Mouse (Mus musculus) liver, embryonic 13.5 days (tissue): ENCODE measurements at regions not wholly inside any gene's neighbourhood (a gene's known extent, or its start where the extent isn't known, plus 50 kb on each side); places are given as distances from the start of the nearest gene placed in this dataset.

Experiments used
- ATAC-seq: fragments of 200-750 bp; cut with Nextera tagmentation; 2 replicates; pipeline ENCODE4 v1.8.0; 2017; ENCODE audit warnings: low read depth, mild to moderate bottlenecking, moderate number of reproducible peaks, moderate library complexity
- DNase-seq: peaks from one replicate; pipeline ENCODE4 v3.0.0; 2022
- H3K27ac ChIP-seq: fragments of 300-500 bp; sonication (generic); 2 replicates; pipeline ENCODE4 v1.5.1; 2015; ENCODE audit warnings: moderate library complexity, mild to moderate bottlenecking, inconsistent platforms
- H3K27me3 ChIP-seq: fragments of 300-500 bp; sonication (generic); 2 replicates; pipeline ENCODE4 v1.6.1; 2015; ENCODE audit warnings: mild to moderate bottlenecking, inconsistent platforms
- H3K36me3 ChIP-seq: fragments of 300-500 bp; sonication (generic); 2 replicates; pipeline ENCODE4 v1.6.1; 2015; ENCODE audit warnings: mild to moderate bottlenecking, inconsistent platforms
- H3K4me1 ChIP-seq: fragments of 300-500 bp; sonication (generic); replicated peaks from 2 replicates; pipeline ENCODE4 v1.6.1; 2015; ENCODE audit warnings: inconsistent platforms
- H3K4me2 ChIP-seq: fragments of 300-500 bp; sonication (generic); 2 replicates; pipeline ENCODE4 v1.6.1; 2015; ENCODE audit warnings: inconsistent platforms, mild to moderate bottlenecking, moderate library complexity
- H3K4me3 ChIP-seq: fragments of 300-500 bp; sonication (generic); replicated peaks from 2 replicates; pipeline ENCODE4 v1.5.1; 2015; ENCODE audit warnings: mild to moderate bottlenecking, inconsistent platforms
- H3K9ac ChIP-seq: fragments of 300-500 bp; sonication (generic); 2 replicates; pipeline ENCODE4 v1.6.1; 2015; ENCODE audit warnings: mild to moderate bottlenecking, inconsistent platforms
- H3K9me3 ChIP-seq: fragments of 300-500 bp; sonication (generic); replicated peaks from 2 replicates; pipeline ENCODE4 v1.6.1; 2016; ENCODE audit warnings: inconsistent platforms
- WGBS: fragments of 180-500 bp; shearing (Covaris S2); methylation state at CpG from one replicate; pipeline ENCODE4 v1.1.7; 2015; ENCODE audit not compliant: insufficient replicate concordance; 5-methylcytosine and 5-hydroxymethylcytosine counted together

DNA sequence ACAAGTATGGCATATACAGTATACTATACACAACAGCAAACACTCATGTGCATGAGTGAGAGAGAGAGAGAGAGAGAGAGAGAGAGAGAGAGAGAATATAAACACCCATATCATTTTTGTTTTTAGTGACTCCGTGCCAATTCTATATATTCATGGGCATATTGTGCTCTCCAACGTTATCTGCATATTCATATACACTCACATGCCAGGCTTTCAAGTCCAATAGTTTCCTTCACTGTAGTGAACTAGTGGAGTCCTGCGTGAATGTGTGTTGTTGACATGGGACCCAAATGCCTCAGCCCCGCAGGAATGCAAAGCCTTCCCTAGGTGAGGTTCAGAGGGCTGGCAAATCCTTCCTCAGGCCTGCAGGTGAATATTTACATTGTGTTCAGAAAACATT lies 53.4 kb upstream of the Nab1 start:
- H3K4me2 ChIP-seq, result no peak overlapping the region
- H3K36me3 ChIP-seq, result no peaks in the 10 kb centered on the region
- no peak for ATAC-seq
- H3K4me1 ChIP-seq, result no peaks in the 10 kb centered on the region
- DNase-seq, result no peak
- no peak overlapping the region for H3K4me3 ChIP-seq
- H3K9ac ChIP-seq, result no peak overlapping the region
- no peaks in the 10 kb centered on the region for H3K27me3 ChIP-seq
- H3K9me3 ChIP-seq, result no peaks in the 10 kb centered on the region
- no peak overlapping the region for H3K27ac ChIP-seq
- 65% methylated on average over 4 of the region's 4 CpGs for WGBS

DNA sequence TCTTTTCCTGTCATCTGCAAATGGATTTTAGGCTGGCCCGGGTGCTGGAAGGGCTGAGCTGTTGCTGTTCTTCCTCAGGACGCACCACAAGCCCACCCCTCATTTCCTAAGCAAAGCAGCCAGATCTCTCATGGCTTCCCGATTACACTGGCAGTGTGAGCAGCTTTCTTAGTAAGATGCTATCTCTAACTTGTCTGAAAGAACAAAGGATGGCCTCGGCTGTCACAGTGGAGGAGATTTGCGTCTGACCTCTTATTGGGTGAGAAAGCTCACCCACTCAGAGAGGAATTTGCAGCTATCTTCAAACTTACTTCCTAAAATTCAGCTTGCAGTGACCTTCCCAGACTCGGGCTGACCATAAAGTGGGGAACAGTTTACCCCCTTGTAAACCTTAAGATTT lies 64.7 kb upstream of the Nemp2 start:
- Histone ChIP-seq H3K4me2 (no peak overlapping the region), H3K27me3 (no peaks in the 10 kb centered on the region), H3K4me3 (no peak overlapping the region), H3K9me3 (no peaks in the 10 kb centered on the region), H3K27ac (no peak overlapping the region), H3K4me1 (no peaks in the 10 kb centered on the region), H3K9ac (no peak overlapping the region), H3K36me3 (no peaks in the 10 kb centered on the region)
- no peak for DNase-seq
- WGBS, result 11% methylated on average over 6 of the region's 6 CpGs
- no peak for ATAC-seq

DNA sequence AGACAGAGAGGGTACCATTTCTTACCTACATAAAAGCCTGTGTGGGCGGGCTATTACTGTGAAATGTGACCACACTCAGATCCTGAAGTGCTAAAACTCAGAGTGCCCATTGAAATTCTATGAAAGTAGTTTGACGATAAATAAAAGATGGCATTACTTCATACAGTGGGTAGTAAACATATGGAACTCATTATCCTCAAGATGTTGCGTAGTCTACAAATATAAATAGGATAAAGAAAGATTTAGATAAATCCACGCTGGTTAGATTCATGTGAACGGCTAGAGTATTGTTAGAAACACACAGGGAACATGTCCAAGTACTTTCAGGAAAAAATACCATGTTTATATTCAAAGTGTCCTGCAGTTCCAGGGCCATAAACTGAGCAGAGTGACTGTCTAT lies 58.8 kb upstream of the Nemp2 start:
- Histone ChIP-seq H3K27ac (no peak overlapping the region), H3K4me2 (no peak overlapping the region), H3K4me3 (no peak overlapping the region), H3K9ac (no peak overlapping the region), H3K4me1 (no peaks in the 10 kb centered on the region), H3K9me3 (no peaks in the 10 kb centered on the region), H3K27me3 (no peaks in the 10 kb centered on the region), H3K36me3 (no peaks in the 10 kb centered on the region)
- WGBS, result 69% methylated on average over 5 of the region's 5 CpGs
- DNase-seq, result no peak
- ATAC-seq, result no peak

DNA sequence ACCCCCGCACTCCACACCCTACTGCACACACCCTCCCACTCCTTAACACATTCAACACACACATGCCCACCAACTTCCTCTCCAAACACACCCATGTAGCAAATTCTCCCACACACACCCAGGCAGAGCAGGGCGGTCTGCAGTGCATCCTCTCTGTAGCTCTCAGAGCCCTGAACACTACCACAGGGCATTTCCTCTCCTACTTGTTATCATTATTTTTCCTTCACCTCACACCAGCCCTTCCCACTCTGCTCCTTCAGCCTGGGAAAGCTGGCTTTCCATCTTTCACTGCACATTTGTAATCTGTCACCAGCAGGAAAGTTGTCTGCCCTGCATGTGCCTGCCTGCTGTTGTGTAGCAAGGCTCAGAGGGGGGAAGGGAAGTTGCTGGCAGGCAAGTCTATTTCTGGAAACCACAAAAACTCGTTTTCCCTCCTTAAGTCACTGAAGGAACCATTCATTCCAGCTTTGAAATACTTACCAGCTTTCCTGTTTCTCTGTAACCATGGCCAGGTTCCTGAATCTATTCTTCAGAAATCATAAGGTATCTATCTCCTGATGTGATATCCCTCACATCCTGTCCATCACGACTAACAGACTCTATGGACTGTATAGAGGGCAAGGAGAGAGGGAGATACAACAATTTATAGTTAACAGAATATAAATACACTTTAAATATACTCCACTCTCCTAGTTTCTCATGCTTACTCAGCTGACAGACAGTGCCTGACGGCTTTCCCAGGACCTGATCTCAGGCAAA lies 52.0 kb upstream of the Nemp2 start:
- Histone ChIP-seq H3K4me3 (no peak overlapping the region), H3K4me2 (no peak overlapping the region), H3K27me3 (no peaks in the 10 kb centered on the region), H3K36me3 (no peaks in the 10 kb centered on the region), H3K27ac (peak overlapping the region; percentile 41; the same call in 1 of the 2 replicates), H3K9me3 (no peaks in the 10 kb centered on the region), H3K9ac (no peak overlapping the region), H3K4me1 (peaks cover 15% of the 10 kb centered on the region; the same call in 1 of the 2 replicates)
- 11% methylated on average over 5 of the region's 5 CpGs for WGBS
- peak; percentile 77 for ATAC-seq
- DNase-seq, result peak; percentile 16

DNA sequence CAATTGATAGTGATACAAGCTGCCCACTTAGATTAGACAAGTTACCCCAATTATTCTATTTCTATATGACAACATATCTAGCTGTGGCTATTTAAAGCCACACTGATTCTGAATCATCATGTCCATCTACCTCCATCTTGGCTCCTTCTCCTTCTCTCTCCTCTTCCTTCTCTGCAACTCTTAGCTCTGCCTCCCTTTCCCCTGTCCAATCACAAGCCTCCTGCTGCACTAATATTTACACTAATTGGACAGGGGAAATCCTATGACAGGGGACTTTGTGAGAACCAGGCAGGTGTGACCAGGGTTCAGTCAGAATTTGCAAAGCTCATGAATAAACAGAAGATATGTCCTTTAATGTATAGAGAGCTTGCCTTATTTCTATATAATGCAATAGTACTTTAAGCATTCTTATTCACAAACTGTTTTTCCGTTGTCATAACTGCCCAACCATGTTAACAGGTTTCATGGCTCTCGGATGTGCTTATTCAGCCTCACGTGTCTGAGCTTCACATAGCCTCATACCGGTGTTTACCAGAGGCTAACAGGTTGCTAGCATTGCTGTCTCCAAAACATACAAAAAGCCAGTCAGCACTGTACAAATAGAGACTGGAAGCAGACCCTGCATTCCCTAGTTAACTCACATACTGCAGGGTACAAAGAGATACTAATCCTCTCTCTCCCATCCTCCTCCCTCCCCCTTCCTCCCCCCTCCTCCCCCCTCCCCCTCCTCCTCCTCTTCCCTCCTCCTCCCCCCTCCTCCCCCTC lies 50.2 kb upstream of the Nemp2 start:
- DNase-seq, result no peak
- H3K9ac ChIP-seq, result no peak overlapping the region
- H3K27me3 ChIP-seq, result no peaks in the 10 kb centered on the region
- H3K4me1 ChIP-seq, result peaks cover 15% of the 10 kb centered on the region; the same call in 1 of the 2 replicates
- H3K4me3 ChIP-seq, result no peak overlapping the region
- 68% methylated on average over 4 of the region's 4 CpGs for WGBS
- H3K4me2 ChIP-seq, result no peak overlapping the region
- H3K9me3 ChIP-seq, result no peaks in the 10 kb centered on the region
- no peak for ATAC-seq
- H3K27ac ChIP-seq, result no peak overlapping the region
- H3K36me3 ChIP-seq, result no peaks in the 10 kb centered on the region
